Mouse (Mus musculus): Measurements from ENCODE around the gene Pard3b.

GRCm38 (mm10) chr1:61620651-61621050 is 18.0 kb upstream of the Pard3b start:
- no peak for TF ChIP-seq POLR2A (IDR thresholded peaks at IDR 0.05; ENCODE audit: control insufficient read depth, extremely low read depth, insufficient read depth, low read length, poor library complexity)
- TF ChIP-seq CTCF (IDR thresholded peaks at IDR 0.05; ENCODE audit: borderline replicate concordance, control insufficient read depth, extremely low read depth, insufficient read depth, low read length, poor library complexity) = no peak

Data from thymus, adult 2 months (tissue).